Mouse (Mus musculus) kidney, adult 2 months (tissue): ENCODE measurements around the gene Swap70.

Experiments
- CTCF ChIP-seq: fragments of 200-500 bp; conservative IDR thresholded peaks from 2 replicates; pipeline ENCODE4 v1.5.1; 2011; ENCODE audit warnings: low read depth, mild to moderate bottlenecking, control low read depth, low read length, moderate library complexity, mixed read lengths; ENCODE audit not compliant: insufficient read depth, insufficient read length
- POLR2A ChIP-seq: fragments of 200-500 bp; IDR thresholded peaks from one replicate; pipeline ENCODE4 v1.6.1; 2011; ENCODE audit warnings: low read depth, low read length, control low read depth

GRCm38 (mm10) chr7:110237451-110237836, 15.9 kb downstream of the Swap70 start:
- TF ChIP-seq POLR2A: no peak
- TF ChIP-seq CTCF: no peak
